Mouse (Mus musculus): ENCODE results near the gene Tnrc6b.

DNA sequence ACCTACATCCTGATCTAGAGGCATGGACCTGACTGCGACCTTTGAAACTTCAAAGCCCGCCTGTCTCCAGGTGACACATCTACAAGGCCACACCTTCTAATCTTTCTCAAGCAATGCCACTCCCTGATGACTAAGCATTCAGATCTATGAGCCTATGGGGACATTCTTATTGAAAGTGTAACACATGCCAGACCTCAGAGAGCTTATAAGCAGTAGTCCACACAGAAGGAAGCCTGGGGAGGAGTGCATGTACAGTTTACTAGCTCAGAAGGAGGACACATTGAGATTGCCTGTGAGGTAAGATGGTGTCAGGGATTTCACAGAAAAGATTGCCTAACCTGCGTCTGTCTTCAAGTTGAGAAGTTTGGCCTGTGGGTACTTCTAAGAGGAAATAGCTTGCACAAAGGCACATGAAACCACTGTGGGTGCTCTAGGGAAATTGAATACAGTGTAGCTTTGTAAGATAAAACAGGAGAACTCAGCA is 31.9 kb downstream of the Tnrc6b start:
- TF ChIP-seq CTCF (IDR thresholded peaks at IDR 0.05 in 2 of 3, conservative IDR thresholded peaks at IDR 0.05 in 1 of 3; ENCODE audit: control insufficient read depth in 1 of 3, insufficient read depth in 1 of 3, low read depth in 2 of 3, low read length in 3 of 3, poor library complexity in 1 of 3, severe bottlenecking in 1 of 3) (no peak), MAX (IDR thresholded peaks at IDR 0.05; ENCODE audit: low read length) (no peak), POLR2A (IDR thresholded peaks at IDR 0.05; ENCODE audit: control insufficient read depth in 1 of 2, insufficient read depth in 1 of 2, low read depth in 1 of 2, low read length in 2 of 2, poor library complexity in 1 of 2) (no peak), MEF2A (IDR thresholded peaks at IDR 0.05; ENCODE audit: extremely low read depth, insufficient replicate concordance, low read depth, low read length, poor library complexity, severe bottlenecking) (no peak), JUND (IDR thresholded peaks at IDR 0.05; ENCODE audit: low read depth, low read length) (no peak)

Data from MEL (cell line).